Mouse (Mus musculus) gastrocnemius, adult 18-20 months (tissue): ENCODE data around the gene Olfr823. TPM values are rescaled to one million over a fixed set of nuclear protein-coding genes. Genes with fewer than 3 reads are reported as not detected.
"Not testable (repeated sequence)": the region's sequence is repeated elsewhere in the genome, so short reads cannot be mapped to it uniquely, and the experiment has no call there.

Experiments
- DNase-seq: peaks from one replicate; pipeline ENCODE4 v3.0.0; 2021; ENCODE audit warnings: low spot score
- long read RNA-seq, 2 experiments: library from polyadenylated mRNA; stranded (forward); transcript quantifications; one replicate each; pipeline ENCODE4 v2.0.0; 2021
- total RNA-seq, 2 experiments: library from RNA; stranded (reverse); gene quantifications; 2 replicates each; pipeline ENCODE4 v1.2.3; 2021

Gene Olfr823
- not detected for total RNA-seq
- long read RNA-seq, experiment 1, result 0 reads
- long read RNA-seq, experiment 2, result 0 reads

GRCm38 (mm10) chr10:130115283-130115682, at the start of gene Olfr823:
Gene Olfr823 (minus strand): TSS chr10:130115383.
- not testable (repeated sequence) for DNase-seq

- DNase-seq, result no peak
Measured at GRCm38 (mm10) chr10:130144121-130144520, 28.9 kb upstream of the Olfr823 start.

- not testable (repeated sequence) for DNase-seq
Measured at GRCm38 (mm10) chr10:130142481-130142880, 27.3 kb upstream of the Olfr823 start.

- DNase-seq, result no peak
Measured at GRCm38 (mm10) chr10:130134811-130135210, 19.6 kb upstream of the Olfr823 start.

GRCm38 (mm10) chr10:130129900-130130299, 14.7 kb upstream of the Olfr823 start, which contains the start of gene Olfr824:
Gene Olfr824 (minus strand): TSS chr10:130130000.
- DNase-seq, result not testable (repeated sequence)

GRCm38 (mm10) chr10:130116045-130116444, 862 bp upstream of the Olfr823 start:
- DNase-seq, result not testable (repeated sequence)

GRCm38 (mm10) chr10:130096104-130096503, 19.1 kb downstream of the Olfr823 start:
- DNase-seq, result no peak

- peak; percentile 1 for DNase-seq
Measured at GRCm38 (mm10) chr10:130092838-130093440, 22.2 kb downstream of the Olfr823 start.

GRCm38 (mm10) chr10:130070910-130071309, 44.3 kb downstream of the Olfr823 start, which contains the start of gene Olfr822:
Gene Olfr822 (plus strand): TSS chr10:130071210.
- DNase-seq, result no peak

Other genes starting within 250 kb of the Olfr823 start
- gene Olfr814, start 235.5 kb downstream of the Olfr823 start, total RNA-seq, result not detected
- gene Olfr815, start 209.5 kb downstream of the Olfr823 start, total RNA-seq, result not detected
- not detected for gene Olfr816, start 199.8 kb downstream of the Olfr823 start, total RNA-seq
- not detected for gene Olfr818, start 166.3 kb downstream of the Olfr823 start, total RNA-seq
- gene Olfr819, start 148.1 kb downstream of the Olfr823 start, total RNA-seq, result not detected
- not detected for gene Olfr247, start 139.2 kb downstream of the Olfr823 start, total RNA-seq
- gene Gm10310, start 130.3 kb downstream of the Olfr823 start, total RNA-seq, result not detected
- not detected for gene Olfr820, start 102.8 kb downstream of the Olfr823 start, total RNA-seq
- not detected for gene Olfr821, start 85.0 kb downstream of the Olfr823 start, total RNA-seq
- gene Olfr822, start 44.2 kb downstream of the Olfr823 start, total RNA-seq, result not detected
- not detected for gene Olfr824, start 14.6 kb upstream of the Olfr823 start, total RNA-seq
- not detected for gene Olfr825, start 51.4 kb upstream of the Olfr823 start, total RNA-seq
- not detected for gene Olfr826, start 68.8 kb upstream of the Olfr823 start, total RNA-seq
- gene Olfr827, start 99.0 kb upstream of the Olfr823 start, total RNA-seq, result not detected
- gene Neurod4, start 164.9 kb upstream of the Olfr823 start, total RNA-seq, result not detected
- gene Tespa1, start 207.5 kb upstream of the Olfr823 start, total RNA-seq, result under 1 TPM; 0.18 to 0.47 TPM